Comparison of ENCODE assay signal across 8 mouse cellular contexts in genomic region chr7:39517616-39518177, GRCm38 (mm10). TPM values are rescaled to one million over a fixed set of nuclear protein-coding genes. Genes with fewer than 3 reads are reported as not detected.
DNase-seq lines count a peak whose midpoint lies in the region; ATAC-seq lines count a peak whose summit lies in the region.

Gene Zfp619, plus strand, starts transcription at chr7:39517766.

- DNase-seq in adrenal gland, adult 18-20 months (ENCODE audit: low spot score in 2 of 2) = peak; percentile 89 to 91
- DNase-seq in embryo, embryonic 11 days = peak; percentile 97
- peak; percentile 92 for DNase-seq in gastrocnemius, postnatal 25 days
- DNase-seq in intestine, embryonic 14.5 days (ENCODE audit: low spot score) = peak; percentile 94
- DNase-seq in left cerebral cortex, postnatal 14 days (ENCODE audit: low spot score in 2 of 2) = peak; percentile 93 to 95
- DNase-seq in mesoderm, embryonic 11.5 days (ENCODE audit: low read depth, low spot score) = peak; percentile 97
- DNase-seq in right cerebral cortex, postnatal 36 days (ENCODE audit: low spot score in 2 of 2) = peak; percentile 92 to 93
- peak; percentile 93 for DNase-seq in yolk sac, embryonic 10.5 days (ENCODE audit: low spot score)

- H3K27ac ChIP-seq in intestine, embryonic 14.5 days (ENCODE audit: low read depth) = peak within 1 kb of the TSS; percentile 99

- no peaks in the 10 kb centered on the region for H3K4me1 ChIP-seq in intestine, embryonic 14.5 days (replicated peaks; ENCODE audit: control insufficient read depth, insufficient read depth, low read length)

- H3K27me3 ChIP-seq in intestine, embryonic 14.5 days (replicated peaks; ENCODE audit: control insufficient read depth, insufficient read depth, low read length) = no peaks in the 10 kb centered on the region

- intact Hi-C loops in left cerebral cortex, postnatal 14 days (cut with DNase I) = no loop called here

- H3K36me3 ChIP-seq in intestine, embryonic 14.5 days (ENCODE audit: control insufficient read depth, insufficient read depth, low read length) = no peaks in the 10 kb centered on the region

- under 1% methylated on average over 43 of the region's 43 CpGs for WGBS in intestine, embryonic 14.5 days

- peak within 1 kb of the TSS; percentile 64 for H3K4me3 ChIP-seq in intestine, embryonic 14.5 days (ENCODE audit: low read depth, low read length)

- peak within 1 kb of the TSS; percentile 57 for H3K4me2 ChIP-seq in intestine, embryonic 14.5 days (ENCODE audit: low read length)

- peak; percentile 98 for ATAC-seq in intestine, embryonic 14.5 days (replicated peaks; ENCODE audit: low FRiP score, low TSS enrichment, low read depth)

- H3K9me3 ChIP-seq in intestine, embryonic 14.5 days (ENCODE audit: control insufficient read depth, low read length) = peaks cover 6% of the 10 kb centered on the region; the same call in 1 of the 2 replicates

- peak within 1 kb of the TSS; percentile 88 for H3K9ac ChIP-seq in intestine, embryonic 14.5 days (ENCODE audit: low read length)

RNA-seq across cellular contexts. Expression of gene Zfp619, which starts in this region (rescaled TPM):
- total RNA-seq in adrenal gland, adult 18-20 months (2021) = 1 to 10 TPM; 1.7 to 2.0 TPM
- total RNA-seq in gastrocnemius, postnatal 25 days (2021) = 1 to 10 TPM in 1 of 2 experiments, under 1 TPM in 1; 0.75 to 1.2 TPM
- polyA plus RNA-seq in intestine, embryonic 14.5 days (2014; fragmentation: Nextera tagmentation; extraction: Ambion mirVana) = 2.8 and 3.0 TPM in 2 replicates
- 1 to 10 TPM; 4.4 TPM for total RNA-seq in left cerebral cortex, postnatal 14 days (2021)

Comparison
In these comparisons a context has a peak if more than half of its experiments do, and no peak if none do; other contexts are left out.
1. Peak in every context shown above with its lines: DNase-seq, ATAC-seq, H3K4me3 ChIP-seq and H3K27ac ChIP-seq.